Mouse (Mus musculus) liver, embryonic 16.5 days (tissue): ENCODE results near the gene F2rl2. TPM values are rescaled to one million over a fixed set of nuclear protein-coding genes. Genes with fewer than 3 reads are reported as not detected.

Experiments
- ATAC-seq: fragments of 200-750 bp; cut with Nextera tagmentation; 2 replicates; pipeline ENCODE4 v1.8.0; 2017; ENCODE audit warnings: low read depth, mild to moderate bottlenecking, moderate number of reproducible peaks, moderate library complexity
- H3K27ac ChIP-seq: fragments of 300-500 bp; sonication (generic); 2 replicates; pipeline ENCODE4 v1.5.1; 2014; ENCODE audit warnings: mild to moderate bottlenecking, low read length
- H3K27me3 ChIP-seq: fragments of 300-500 bp; sonication (generic); 2 replicates; pipeline ENCODE4 v1.6.1; 2014; ENCODE audit warnings: low read depth, low read length, mixed read lengths; ENCODE audit not compliant: control insufficient read depth, insufficient read depth
- H3K36me3 ChIP-seq: fragments of 300-500 bp; sonication (generic); 2 replicates; pipeline ENCODE4 v1.6.1; 2014; ENCODE audit warnings: mild to moderate bottlenecking; ENCODE audit not compliant: control insufficient read depth, insufficient read depth
- H3K4me1 ChIP-seq: fragments of 300-500 bp; sonication (generic); 2 replicates; pipeline ENCODE4 v1.6.1; 2014; ENCODE audit warnings: low read depth, low read length, mixed read lengths; ENCODE audit not compliant: control insufficient read depth
- H3K4me2 ChIP-seq: fragments of 300-500 bp; sonication (generic); 2 replicates; pipeline ENCODE4 v1.6.1; 2014; ENCODE audit warnings: low read depth, low read length, mixed read lengths
- H3K4me3 ChIP-seq: fragments of 300-500 bp; sonication (generic); 2 replicates; pipeline ENCODE4 v1.5.1; 2014; ENCODE audit warnings: low read depth, mild to moderate bottlenecking, low read length
- H3K9ac ChIP-seq: fragments of 300-500 bp; sonication (generic); 2 replicates; pipeline ENCODE4 v1.6.1; 2014; ENCODE audit warnings: low read depth, low read length
- H3K9me3 ChIP-seq: fragments of 300-500 bp; sonication (generic); replicated peaks from 2 replicates; pipeline ENCODE4 v1.6.1; 2016; ENCODE audit warnings: low read length; ENCODE audit not compliant: control insufficient read depth
- WGBS: fragments of 180-500 bp; shearing (Covaris S2); extraction: QIAGEN DNeasy Blood & Tissue Kit; methylation state at CpG from one replicate; pipeline ENCODE4 v1.1.7; 2014; ENCODE audit not compliant: insufficient replicate concordance; 5-methylcytosine and 5-hydroxymethylcytosine counted together
- polyA plus RNA-seq: library from polyadenylated mRNA; unstranded; fragments of >200 nt; fragmentation: Nextera tagmentation; extraction: Ambion mirVana; gene quantifications from 2 replicates; pipeline ENCODE4 v1.2.1, GENCODE M21; 2015

The F2rl2 gene
- polyA plus RNA-seq, 1 experiment from 2014 or later, result 9.3 TPM

GRCm38 (mm10) chr13:95714271-95714975 is 17.8 kb downstream of the F2rl2 start:
- WGBS, result 57% methylated on average over 3 of the region's 3 CpGs
- no peaks in the 10 kb centered on the region for H3K9me3 ChIP-seq
- no peak overlapping the region for H3K4me3 ChIP-seq
- H3K36me3 ChIP-seq, result no peaks in the 10 kb centered on the region; the same call in 1 of the 2 replicates
- no peaks in the 10 kb centered on the region; the same call in 1 of the 2 replicates for H3K4me1 ChIP-seq
- no peak overlapping the region for H3K4me2 ChIP-seq
- H3K27ac ChIP-seq, result no peak overlapping the region
- no peaks in the 10 kb centered on the region for H3K27me3 ChIP-seq
- H3K9ac ChIP-seq, result no peak overlapping the region
- ATAC-seq, result no peak

- Histone ChIP-seq H3K9ac (no peak overlapping the region), H3K36me3 (no peaks in the 10 kb centered on the region; the same call in 1 of the 2 replicates), H3K4me3 (no peak overlapping the region), H3K4me2 (no peak overlapping the region), H3K4me1 (peaks cover 6% of the 10 kb centered on the region), H3K9me3 (no peaks in the 10 kb centered on the region), H3K27ac (no peak overlapping the region), H3K27me3 (no peaks in the 10 kb centered on the region)
- ATAC-seq, result no peak
- 48% methylated on average over 4 of the region's 4 CpGs for WGBS
Measured at GRCm38 (mm10) chr13:95715356-95715755, 18.7 kb downstream of the F2rl2 start.

- ATAC-seq, result peak; percentile 81
- H3K9me3 ChIP-seq, result no peaks in the 10 kb centered on the region
- peaks cover 6% of the 10 kb centered on the region for H3K4me1 ChIP-seq
- no peaks in the 10 kb centered on the region for H3K27me3 ChIP-seq
- peak overlapping the region; percentile 25; the same call in 1 of the 2 replicates for H3K4me3 ChIP-seq
- 0 out of 2 replicates have a peak overlapping the region, but pooled peaks have one; percentile 32 for H3K9ac ChIP-seq
- no peak overlapping the region for H3K27ac ChIP-seq
- WGBS, result 55% methylated on average over 14 of the region's 14 CpGs
- no peaks in the 10 kb centered on the region; the same call in 1 of the 2 replicates for H3K36me3 ChIP-seq
- H3K4me2 ChIP-seq, result peak overlapping the region; percentile 46
Measured at GRCm38 (mm10) chr13:95719320-95720232, 22.9 kb downstream of the F2rl2 start.

GRCm38 (mm10) chr13:95730491-95730890 is 33.8 kb downstream of the F2rl2 start:
- Histone ChIP-seq H3K36me3 (no peaks in the 10 kb centered on the region), H3K4me2 (no peak overlapping the region), H3K27ac (no peak overlapping the region), H3K9me3 (no peaks in the 10 kb centered on the region), H3K4me1 (no peaks in the 10 kb centered on the region), H3K4me3 (no peak overlapping the region), H3K27me3 (no peaks in the 10 kb centered on the region), H3K9ac (no peak overlapping the region)
- 71% methylated on average over 4 of the region's 4 CpGs for WGBS
- no peak for ATAC-seq

GRCm38 (mm10) chr13:95739651-95740050 is 43.0 kb downstream of the F2rl2 start:
- Histone ChIP-seq H3K4me2 (no peak overlapping the region), H3K4me3 (no peak overlapping the region), H3K27me3 (no peaks in the 10 kb centered on the region), H3K4me1 (no peaks in the 10 kb centered on the region), H3K9me3 (no peaks in the 10 kb centered on the region), H3K36me3 (no peaks in the 10 kb centered on the region), H3K9ac (no peak overlapping the region), H3K27ac (no peak overlapping the region)
- 67% methylated on average over 5 of the region's 5 CpGs for WGBS
- no peak for ATAC-seq

GRCm38 (mm10) chr13:95741813-95742689 is 45.4 kb downstream of the F2rl2 start:
- H3K4me1 ChIP-seq, result no peaks in the 10 kb centered on the region
- no peak overlapping the region for H3K4me3 ChIP-seq
- WGBS, result 75% methylated on average over 11 of the region's 11 CpGs
- H3K9me3 ChIP-seq, result no peaks in the 10 kb centered on the region
- no peak overlapping the region for H3K9ac ChIP-seq
- no peak overlapping the region for H3K27ac ChIP-seq
- no peak for ATAC-seq
- H3K4me2 ChIP-seq, result no peak overlapping the region
- no peaks in the 10 kb centered on the region for H3K27me3 ChIP-seq
- H3K36me3 ChIP-seq, result no peaks in the 10 kb centered on the region

- Histone ChIP-seq H3K9ac (no peak overlapping the region), H3K4me3 (no peak overlapping the region), H3K36me3 (no peaks in the 10 kb centered on the region), H3K27ac (no peak overlapping the region), H3K4me1 (no peaks in the 10 kb centered on the region), H3K27me3 (no peaks in the 10 kb centered on the region), H3K9me3 (no peaks in the 10 kb centered on the region), H3K4me2 (no peak overlapping the region)
- ATAC-seq, result no peak
- 70% methylated on average over 9 of the region's 9 CpGs for WGBS
Measured at GRCm38 (mm10) chr13:95742881-95743466, 46.3 kb downstream of the F2rl2 start.

GRCm38 (mm10) chr13:95745451-95745850 is 48.8 kb downstream of the F2rl2 start:
- 78% methylated on average over 4 of the region's 4 CpGs for whole genome bisulfite sequencing
- no peaks in the 10 kb centered on the region for H3K9me3 ChIP-seq
- H3K27me3 ChIP-seq, result no peaks in the 10 kb centered on the region
- no peaks in the 10 kb centered on the region for H3K4me1 ChIP-seq
- H3K27ac ChIP-seq, result no peak overlapping the region
- no peak overlapping the region for H3K4me3 ChIP-seq
- H3K4me2 ChIP-seq, result no peak overlapping the region
- no peaks in the 10 kb centered on the region for H3K36me3 ChIP-seq
- no peak overlapping the region for H3K9ac ChIP-seq
- no peak for ATAC-seq
